Mouse (Mus musculus): ENCODE measurements at regions not wholly inside any gene's neighbourhood (a gene's known extent, or its start where the extent isn't known, plus 50 kb on each side); places are given as distances from the start of the nearest gene placed in this dataset.

- Histone ChIP-seq H3K4me3 (ENCODE audit: low read depth, low read length) (no peak overlapping the region), H3K36me3 (ENCODE audit: control insufficient read depth, insufficient read depth, low read length) (no peaks in the 10 kb centered on the region), H3K4me2 (ENCODE audit: low read depth, low read length) (no peak overlapping the region), H3K27me3 (replicated peaks; ENCODE audit: control insufficient read depth, insufficient read depth, low read length) (no peaks in the 10 kb centered on the region), H3K9me3 (ENCODE audit: control insufficient read depth, low read length) (no peaks in the 10 kb centered on the region), H3K4me1 (ENCODE audit: control insufficient read depth, insufficient read depth, low read length) (no peaks in the 10 kb centered on the region), H3K9ac (ENCODE audit: low read depth, low read length) (no peak overlapping the region), H3K27ac (replicated peaks; ENCODE audit: low read depth, low read length) (no peak overlapping the region)
- no peak for ATAC-seq (ENCODE audit: low read depth)
- 72% methylated on average over 13 of the region's 13 CpGs for WGBS
- no peak for DNase-seq (ENCODE audit: low spot score)
Measured at GRCm38 (mm10) chr3:137077718-137078599, 262.9 kb upstream of the Emcn start.

GRCm38 (mm10) chr3:137078600-137078975 lies 262.3 kb upstream of the Emcn start:
- H3K27me3 ChIP-seq (replicated peaks; ENCODE audit: control insufficient read depth, insufficient read depth, low read length): no peaks in the 10 kb centered on the region
- 67% methylated on average over 3 of the region's 3 CpGs for WGBS
- no peak overlapping the region for H3K4me3 ChIP-seq (ENCODE audit: low read depth, low read length)
- no peak overlapping the region for H3K9ac ChIP-seq (ENCODE audit: low read depth, low read length)
- DNase-seq (ENCODE audit: low spot score) (peak; percentile 57), ATAC-seq (ENCODE audit: low read depth) (no peak)
- no peaks in the 10 kb centered on the region for H3K4me1 ChIP-seq (ENCODE audit: control insufficient read depth, insufficient read depth, low read length)
- H3K9me3 ChIP-seq (ENCODE audit: control insufficient read depth, low read length): no peaks in the 10 kb centered on the region
- no peak overlapping the region for H3K27ac ChIP-seq (replicated peaks; ENCODE audit: low read depth, low read length)
- no peaks in the 10 kb centered on the region for H3K36me3 ChIP-seq (ENCODE audit: control insufficient read depth, insufficient read depth, low read length)
- H3K4me2 ChIP-seq (ENCODE audit: low read depth, low read length): no peak overlapping the region

GRCm38 (mm10) chr3:137086896-137087295 lies 254.0 kb upstream of the Emcn start:
- Histone ChIP-seq H3K4me2 (ENCODE audit: low read depth, low read length) (no peak overlapping the region), H3K9me3 (ENCODE audit: control insufficient read depth, low read length) (no peaks in the 10 kb centered on the region), H3K27ac (replicated peaks; ENCODE audit: low read depth, low read length) (no peak overlapping the region), H3K27me3 (replicated peaks; ENCODE audit: control insufficient read depth, insufficient read depth, low read length) (no peaks in the 10 kb centered on the region), H3K36me3 (ENCODE audit: control insufficient read depth, insufficient read depth, low read length) (no peaks in the 10 kb centered on the region), H3K4me1 (ENCODE audit: control insufficient read depth, insufficient read depth, low read length) (no peaks in the 10 kb centered on the region), H3K9ac (ENCODE audit: low read depth, low read length) (no peak overlapping the region), H3K4me3 (ENCODE audit: low read depth, low read length) (no peak overlapping the region)
- WGBS: 82% methylated on average over 8 of the region's 8 CpGs
- ATAC-seq (ENCODE audit: low read depth): no peak
- no peak for DNase-seq (ENCODE audit: low spot score)

- ATAC-seq (ENCODE audit: low read depth) (no peak), DNase-seq (ENCODE audit: low spot score) (peak; percentile 23)
- Histone ChIP-seq H3K4me1 (ENCODE audit: control insufficient read depth, insufficient read depth, low read length) (no peaks in the 10 kb centered on the region), H3K9ac (ENCODE audit: low read depth, low read length) (no peak overlapping the region), H3K36me3 (ENCODE audit: control insufficient read depth, insufficient read depth, low read length) (no peaks in the 10 kb centered on the region), H3K4me2 (ENCODE audit: low read depth, low read length) (no peak overlapping the region), H3K9me3 (ENCODE audit: control insufficient read depth, low read length) (no peaks in the 10 kb centered on the region), H3K4me3 (ENCODE audit: low read depth, low read length) (no peak overlapping the region), H3K27ac (replicated peaks; ENCODE audit: low read depth, low read length) (no peak overlapping the region), H3K27me3 (replicated peaks; ENCODE audit: control insufficient read depth, insufficient read depth, low read length) (no peaks in the 10 kb centered on the region)
- WGBS: 44% methylated on average over 4 of the region's 4 CpGs
Measured at GRCm38 (mm10) chr3:137100627-137101404, 240.1 kb upstream of the Emcn start.

GRCm38 (mm10) chr3:137105930-137106329 lies 234.9 kb upstream of the Emcn start:
- Histone ChIP-seq H3K27ac (replicated peaks; ENCODE audit: low read depth, low read length) (no peak overlapping the region), H3K9me3 (ENCODE audit: control insufficient read depth, low read length) (no peaks in the 10 kb centered on the region), H3K4me2 (ENCODE audit: low read depth, low read length) (no peak overlapping the region), H3K4me3 (ENCODE audit: low read depth, low read length) (no peak overlapping the region), H3K4me1 (ENCODE audit: control insufficient read depth, insufficient read depth, low read length) (no peaks in the 10 kb centered on the region), H3K9ac (ENCODE audit: low read depth, low read length) (no peak overlapping the region), H3K27me3 (replicated peaks; ENCODE audit: control insufficient read depth, insufficient read depth, low read length) (no peaks in the 10 kb centered on the region), H3K36me3 (ENCODE audit: control insufficient read depth, insufficient read depth, low read length) (no peaks in the 10 kb centered on the region)
- no peak for ATAC-seq (ENCODE audit: low read depth)
- DNase-seq (ENCODE audit: low spot score): no peak
- WGBS: 92% methylated on average over 1 of the region's 1 CpGs

GRCm38 (mm10) chr3:137108197-137108596 lies 232.7 kb upstream of the Emcn start:
- Histone ChIP-seq H3K9ac (ENCODE audit: low read depth, low read length) (no peak overlapping the region), H3K36me3 (ENCODE audit: control insufficient read depth, insufficient read depth, low read length) (no peaks in the 10 kb centered on the region), H3K4me2 (ENCODE audit: low read depth, low read length) (no peak overlapping the region), H3K27ac (replicated peaks; ENCODE audit: low read depth, low read length) (no peak overlapping the region), H3K9me3 (ENCODE audit: control insufficient read depth, low read length) (no peaks in the 10 kb centered on the region), H3K4me3 (ENCODE audit: low read depth, low read length) (no peak overlapping the region), H3K27me3 (replicated peaks; ENCODE audit: control insufficient read depth, insufficient read depth, low read length) (no peaks in the 10 kb centered on the region), H3K4me1 (ENCODE audit: control insufficient read depth, insufficient read depth, low read length) (no peaks in the 10 kb centered on the region)
- ATAC-seq (ENCODE audit: low read depth) (no peak), DNase-seq (ENCODE audit: low spot score) (no peak)
- WGBS: 85% methylated on average over 2 of the region's 2 CpGs

GRCm38 (mm10) chr3:137109786-137110185 lies 231.1 kb upstream of the Emcn start:
- no peaks in the 10 kb centered on the region for H3K27me3 ChIP-seq (replicated peaks; ENCODE audit: control insufficient read depth, insufficient read depth, low read length)
- ATAC-seq (ENCODE audit: low read depth): no peak
- 86% methylated on average over 9 of the region's 9 CpGs for WGBS
- no peak overlapping the region for H3K27ac ChIP-seq (replicated peaks; ENCODE audit: low read depth, low read length)
- DNase-seq (ENCODE audit: low spot score): no peak
- H3K4me3 ChIP-seq (ENCODE audit: low read depth, low read length): no peak overlapping the region
- no peak overlapping the region for H3K9ac ChIP-seq (ENCODE audit: low read depth, low read length)
- H3K4me1 ChIP-seq (ENCODE audit: control insufficient read depth, insufficient read depth, low read length): no peaks in the 10 kb centered on the region
- no peaks in the 10 kb centered on the region for H3K9me3 ChIP-seq (ENCODE audit: control insufficient read depth, low read length)
- no peaks in the 10 kb centered on the region for H3K36me3 ChIP-seq (ENCODE audit: control insufficient read depth, insufficient read depth, low read length)
- H3K4me2 ChIP-seq (ENCODE audit: low read depth, low read length): no peak overlapping the region

GRCm38 (mm10) chr3:137110485-137110884 lies 230.4 kb upstream of the Emcn start:
- no peaks in the 10 kb centered on the region for H3K36me3 ChIP-seq (ENCODE audit: control insufficient read depth, insufficient read depth, low read length)
- H3K9ac ChIP-seq (ENCODE audit: low read depth, low read length): no peak overlapping the region
- no peaks in the 10 kb centered on the region for H3K9me3 ChIP-seq (ENCODE audit: control insufficient read depth, low read length)
- H3K4me3 ChIP-seq (ENCODE audit: low read depth, low read length): no peak overlapping the region
- 72% methylated on average over 4 of the region's 4 CpGs for WGBS
- no peaks in the 10 kb centered on the region for H3K27me3 ChIP-seq (replicated peaks; ENCODE audit: control insufficient read depth, insufficient read depth, low read length)
- no peak overlapping the region for H3K27ac ChIP-seq (replicated peaks; ENCODE audit: low read depth, low read length)
- ATAC-seq (ENCODE audit: low read depth): no peak
- H3K4me2 ChIP-seq (ENCODE audit: low read depth, low read length): no peak overlapping the region
- H3K4me1 ChIP-seq (ENCODE audit: control insufficient read depth, insufficient read depth, low read length): no peaks in the 10 kb centered on the region
- no peak for DNase-seq (ENCODE audit: low spot score)
